Mouse (Mus musculus) splenic B cell, adult 2 months (primary cell): Measurements from ENCODE around the gene Erh.

Experiments used
- DNase-seq: peaks from one replicate; pipeline ENCODE4 v3.0.0-alpha.2; 2011; ENCODE audit warnings: low read depth, low spot score
- H3K27me3 ChIP-seq: 2 replicates; pipeline ENCODE4 v1.6.1; 2012; ENCODE audit warnings: mild to moderate bottlenecking, low read length, moderate library complexity, mixed read lengths; ENCODE audit not compliant: control insufficient read depth, poor library complexity, insufficient read depth, severe bottlenecking
- H3K36me3 ChIP-seq: 2 replicates; pipeline ENCODE4 v1.6.1; 2012; ENCODE audit warnings: mild to moderate bottlenecking, low read length, moderate library complexity, mixed read lengths; ENCODE audit not compliant: control insufficient read depth, poor library complexity, insufficient read depth, severe bottlenecking

Erh gene

DNA sequence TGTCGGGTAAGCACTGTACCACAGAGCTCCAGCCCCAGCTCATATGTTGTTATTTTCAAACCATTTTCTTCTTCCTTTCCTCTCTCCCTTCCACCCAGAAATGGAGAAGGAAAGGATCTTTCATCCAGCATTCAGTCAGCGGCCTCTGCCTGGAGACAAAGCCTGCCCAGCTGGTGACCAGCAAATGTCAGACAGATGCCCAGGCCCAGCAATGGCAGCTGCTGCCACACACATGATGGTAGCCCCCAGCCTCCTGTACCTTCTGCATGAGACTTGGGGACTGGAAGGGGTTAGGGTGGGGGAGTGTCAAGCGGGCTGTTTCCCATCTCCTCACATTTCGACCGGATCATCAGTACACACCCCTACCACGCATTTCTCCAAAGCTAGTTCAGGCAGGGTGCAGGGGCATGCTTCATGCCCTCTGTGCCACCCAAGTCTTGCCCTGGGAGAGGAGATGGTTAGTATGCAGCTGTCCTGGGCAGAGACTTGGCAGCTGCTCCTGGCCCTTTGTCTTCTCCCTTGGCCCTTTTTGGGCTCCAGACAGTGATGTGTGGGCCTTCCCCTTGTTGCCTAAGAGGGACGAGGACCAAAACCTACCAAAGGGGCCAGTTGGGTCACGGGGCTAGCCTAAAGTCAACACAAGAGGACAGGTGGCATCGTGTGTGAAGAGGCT lies 42.4 kb downstream of the Erh start:
- DNase-seq: no peak
- no peaks in the 10 kb centered on the region for H3K36me3 ChIP-seq
- no peaks in the 10 kb centered on the region for H3K27me3 ChIP-seq

DNA sequence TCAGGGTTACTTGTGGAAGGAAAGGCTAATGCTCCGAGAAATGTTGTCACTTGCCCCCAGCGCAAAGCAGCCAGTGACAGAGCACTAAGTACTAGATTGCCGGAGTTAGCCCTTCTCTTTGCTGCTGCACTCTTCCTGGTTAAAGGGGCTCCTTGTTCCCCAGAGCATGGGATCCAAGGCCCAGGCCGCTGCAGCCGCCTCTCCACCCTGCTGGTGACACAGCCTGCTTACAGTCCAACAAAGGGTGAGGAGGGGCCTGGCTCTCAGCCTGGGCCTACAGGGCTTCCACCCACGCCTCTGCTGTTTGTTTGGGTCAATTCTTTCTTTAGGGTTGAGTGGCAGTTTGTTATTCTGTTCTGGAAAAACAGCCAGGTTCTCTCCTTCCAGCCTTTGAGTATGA lies 45.4 kb downstream of the Erh start:
- Histone ChIP-seq H3K36me3 (no peaks in the 10 kb centered on the region), H3K27me3 (no peaks in the 10 kb centered on the region)
- DNase-seq: no peak

DNA sequence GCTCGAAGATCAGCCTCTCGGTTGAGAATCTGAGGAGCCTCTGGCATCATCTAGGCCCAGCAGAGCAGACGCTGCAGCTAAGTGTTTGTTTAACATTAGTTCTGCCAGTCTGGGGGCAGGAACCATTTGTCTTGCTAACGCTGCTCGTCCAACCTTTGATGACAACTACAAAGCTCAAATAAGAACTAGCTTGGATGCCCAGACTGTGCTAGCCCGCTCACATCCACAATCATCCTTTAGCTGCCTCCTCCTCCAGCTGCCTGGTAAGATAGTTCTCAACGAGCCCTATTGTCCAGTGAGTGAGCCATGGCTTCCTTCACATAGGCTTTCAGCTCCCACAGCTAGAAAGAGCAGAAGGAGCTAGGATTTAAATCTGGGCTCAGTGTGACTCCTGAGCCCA lies 45.9 kb downstream of the Erh start:
- no peak for DNase-seq
- no peaks in the 10 kb centered on the region for H3K27me3 ChIP-seq
- no peaks in the 10 kb centered on the region for H3K36me3 ChIP-seq

DNA sequence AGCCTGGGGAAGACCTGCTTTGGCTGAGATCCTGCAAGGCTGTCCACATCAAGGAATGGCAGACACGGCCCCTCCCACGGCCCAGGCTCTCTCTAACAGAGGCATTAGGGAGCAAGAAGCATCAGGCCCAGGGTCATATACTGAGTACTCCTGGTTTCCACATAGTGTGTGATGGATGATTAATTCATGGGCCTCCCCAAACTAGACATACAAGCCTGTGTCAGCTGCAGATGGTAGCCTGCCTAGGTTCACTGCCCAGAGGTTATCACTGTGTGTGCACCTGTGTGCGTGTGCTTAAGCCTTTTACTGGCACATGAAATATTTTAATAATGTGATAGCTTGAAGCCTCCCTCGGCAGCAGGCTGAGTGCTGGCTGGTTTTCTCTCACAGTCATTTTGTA lies 48.2 kb downstream of the Erh start:
- H3K27me3 ChIP-seq: no peaks in the 10 kb centered on the region
- H3K36me3 ChIP-seq: no peaks in the 10 kb centered on the region

DNA sequence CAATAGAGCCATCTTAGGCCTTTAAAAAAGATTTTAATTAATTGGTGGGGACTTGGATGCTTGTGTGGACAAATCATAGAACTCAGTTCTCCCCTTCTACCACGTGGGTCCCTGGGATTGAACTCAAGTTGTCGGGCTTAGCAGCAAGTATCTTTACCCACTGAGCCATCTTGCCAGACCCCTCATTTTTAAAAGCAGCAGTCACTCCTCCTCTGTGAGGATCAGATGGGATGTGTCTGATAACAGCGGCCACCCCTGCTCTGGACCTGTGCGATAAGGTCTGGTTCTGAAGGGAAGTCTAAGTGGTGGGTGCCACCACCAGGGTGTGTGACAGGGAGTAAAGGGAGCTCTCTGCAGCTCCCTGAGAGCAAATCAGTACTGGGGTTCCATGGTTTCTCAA lies 48.6 kb downstream of the Erh start:
- DNase-seq: no peak
- Histone ChIP-seq H3K27me3 (no peaks in the 10 kb centered on the region), H3K36me3 (no peaks in the 10 kb centered on the region)

More for the DNA sequence above, 48.2 kb downstream of the Erh start:
- DNase-seq: no peak

DNA sequence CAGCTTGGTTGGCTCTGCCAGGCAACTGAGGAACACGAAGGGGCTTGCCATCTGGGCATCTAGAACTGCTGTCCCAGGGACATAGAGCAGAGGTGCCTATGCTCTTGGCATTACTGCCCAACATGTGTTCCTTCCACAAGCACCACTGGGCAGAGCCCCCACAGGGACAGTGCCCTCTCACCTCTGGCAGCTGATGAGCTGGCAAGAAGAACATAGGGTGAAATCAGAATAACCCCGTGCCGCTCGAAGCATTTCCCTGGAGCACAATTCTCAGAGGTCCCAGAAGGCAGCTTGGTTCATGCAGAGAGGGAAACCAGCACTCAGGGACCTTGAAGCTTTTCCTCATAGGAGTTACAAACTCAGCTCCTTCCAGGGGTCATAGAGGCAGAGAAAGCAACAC lies 49.4 kb downstream of the Erh start:
- H3K27me3 ChIP-seq: no peaks in the 10 kb centered on the region
- H3K36me3 ChIP-seq: no peaks in the 10 kb centered on the region
- no peak for DNase-seq

DNA sequence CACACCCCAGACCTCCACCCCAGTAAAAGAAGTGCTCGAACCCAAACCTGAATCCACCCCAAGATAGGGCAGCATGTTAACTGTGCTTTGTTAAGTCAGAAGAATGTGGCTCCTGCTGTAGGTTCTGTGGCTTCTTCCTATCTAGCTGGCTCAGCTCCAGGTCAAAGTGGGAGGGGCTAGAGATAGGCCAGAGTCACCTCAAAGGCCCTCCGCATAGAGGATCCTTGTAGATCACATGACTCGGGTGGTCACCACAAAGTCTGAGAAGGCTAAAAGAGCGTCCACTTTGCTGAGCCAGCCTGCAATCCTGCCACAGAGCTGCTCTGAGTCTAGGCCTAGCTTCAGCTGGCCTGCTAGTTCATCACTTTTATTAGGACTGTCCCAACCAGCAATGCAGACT lies 50.0 kb downstream of the Erh start:
- DNase-seq: no peak
- no peaks in the 10 kb centered on the region for H3K36me3 ChIP-seq
- H3K27me3 ChIP-seq: no peaks in the 10 kb centered on the region

DNA sequence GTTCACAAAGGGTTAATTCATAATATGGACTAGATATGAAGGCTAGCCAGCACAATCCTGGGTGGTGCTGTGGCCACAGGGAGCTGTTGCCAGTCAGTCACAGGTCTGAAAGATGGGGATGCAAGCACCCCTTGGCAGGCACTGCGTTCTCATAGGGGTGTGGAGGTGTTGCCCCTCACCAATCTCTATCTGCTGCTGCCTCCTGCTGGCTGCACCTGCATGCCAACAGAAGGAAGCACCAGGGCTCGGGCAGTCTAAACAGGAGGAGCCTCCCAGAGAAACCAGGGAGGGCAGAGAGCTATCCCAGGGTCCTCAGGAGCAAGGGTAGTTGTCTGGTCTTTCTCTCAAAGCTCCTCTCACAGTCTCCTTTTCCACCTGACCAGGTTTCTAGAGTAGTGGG lies 59.2 kb downstream of the Erh start:
- H3K36me3 ChIP-seq: no peaks in the 10 kb centered on the region
- no peaks in the 10 kb centered on the region for H3K27me3 ChIP-seq
- no peak for DNase-seq
